Mouse (Mus musculus): ENCODE measurements around the gene Ppp4c. TPM values are rescaled to one million over a fixed set of nuclear protein-coding genes. Genes with fewer than 3 reads are reported as not detected.

Gene Ppp4c
- polyA plus RNA-seq (2016; fragmentation: Nextera tagmentation; extraction: Ambion mirVana): 293 and 310 TPM in 2 replicates

DNA sequence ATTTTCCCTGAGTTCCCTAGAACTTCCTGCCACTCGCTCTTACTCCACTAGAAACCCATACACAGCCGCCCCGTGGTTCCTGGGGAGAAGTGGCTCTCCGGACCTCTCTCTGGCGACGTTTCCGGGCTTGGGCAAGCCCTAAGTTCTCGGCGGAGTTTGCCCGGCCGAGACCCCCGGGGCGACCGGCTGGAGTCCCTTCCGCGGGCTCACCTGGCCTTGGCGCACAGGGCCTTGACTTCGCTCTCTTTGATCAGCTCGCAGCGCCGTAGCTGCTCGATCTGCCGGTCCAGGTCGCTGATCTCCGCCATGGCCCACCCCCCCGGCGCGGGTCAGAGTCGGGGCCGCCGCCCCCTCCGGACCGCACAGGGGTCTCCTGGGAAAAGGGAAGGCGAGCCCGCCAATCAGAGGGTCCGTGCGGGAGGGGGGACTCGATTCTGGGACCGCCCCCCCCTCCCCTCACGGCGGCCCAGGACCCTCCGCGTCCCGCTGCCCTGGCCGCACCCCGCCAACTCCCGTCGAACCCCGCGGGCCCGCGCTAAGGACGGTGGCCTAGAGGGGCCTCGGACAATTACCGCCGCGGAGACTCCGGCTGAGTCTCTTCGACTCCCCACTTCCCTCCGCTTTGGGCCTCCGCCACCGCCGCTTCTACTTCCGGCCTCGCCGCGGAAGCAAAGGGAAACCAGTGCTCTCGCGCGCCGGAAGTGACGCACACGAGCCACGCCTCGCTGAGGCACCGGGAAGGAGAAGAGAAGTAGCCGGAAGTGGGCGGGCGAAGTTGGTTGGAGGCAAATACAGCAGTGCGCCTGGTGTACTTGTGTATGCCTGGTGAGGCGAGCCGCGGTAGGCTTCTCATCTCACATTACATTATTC, at the start of gene Ppp4c:
Ppp4c (minus strand) TSS at position 646 of the 870 bp plus-strand sequence.
- Histone ChIP-seq H3K36me3 (peaks cover 56% of the 10 kb centered on the region), H3K27me3 (replicated peaks) (no peaks in the 10 kb centered on the region), H3K27ac (peak within 1 kb of the TSS; percentile 69), H3K9me3 (no peaks in the 10 kb centered on the region), H3K4me1 (peaks cover 38% of the 10 kb centered on the region), H3K4me2 (replicated peaks) (peak within 1 kb of the TSS; percentile 81), H3K9ac (peak within 1 kb of the TSS; percentile 93), H3K4me3 (peak within 1 kb of the TSS; percentile 97)
- ATAC-seq (ENCODE audit: low FRiP score, low read depth): peak; percentile 93
- under 1% methylated on average over 82 of the region's 83 CpGs for WGBS

DNA sequence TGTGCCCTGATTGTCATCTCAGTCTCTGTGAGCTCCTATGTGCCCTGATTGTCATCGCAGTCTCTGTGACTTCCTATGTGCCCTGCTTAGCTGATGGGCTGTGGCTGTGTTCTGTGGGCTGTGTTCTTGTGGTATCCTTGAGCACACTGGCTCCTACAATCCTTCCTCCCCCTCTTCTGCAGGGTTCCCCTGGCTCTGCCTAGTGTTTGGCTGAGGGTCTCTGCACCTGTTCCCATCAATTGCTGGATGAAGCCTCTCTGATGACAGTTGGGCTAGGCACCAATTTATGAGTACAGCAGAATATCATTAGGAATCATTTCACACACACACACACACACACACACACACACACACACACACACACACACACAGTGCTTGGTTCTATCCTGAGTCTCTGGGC, 41.0 kb upstream of the Ppp4c start:
- WGBS: 96% methylated on average over 1 of the region's 1 CpGs
- Histone ChIP-seq H3K27me3 (replicated peaks) (0 out of 2 replicates have a peak, but pooled peaks cover 7% of the 10 kb centered on the region), H3K36me3 (peaks cover 7% of the 10 kb centered on the region; the same call in 1 of the 2 replicates), H3K9ac (no peak overlapping the region), H3K4me2 (replicated peaks) (no peak overlapping the region), H3K9me3 (no peaks in the 10 kb centered on the region), H3K4me3 (no peak overlapping the region), H3K4me1 (peaks cover 12% of the 10 kb centered on the region), H3K27ac (no peak overlapping the region)
- no peak for ATAC-seq (ENCODE audit: low FRiP score, low read depth)

DNA sequence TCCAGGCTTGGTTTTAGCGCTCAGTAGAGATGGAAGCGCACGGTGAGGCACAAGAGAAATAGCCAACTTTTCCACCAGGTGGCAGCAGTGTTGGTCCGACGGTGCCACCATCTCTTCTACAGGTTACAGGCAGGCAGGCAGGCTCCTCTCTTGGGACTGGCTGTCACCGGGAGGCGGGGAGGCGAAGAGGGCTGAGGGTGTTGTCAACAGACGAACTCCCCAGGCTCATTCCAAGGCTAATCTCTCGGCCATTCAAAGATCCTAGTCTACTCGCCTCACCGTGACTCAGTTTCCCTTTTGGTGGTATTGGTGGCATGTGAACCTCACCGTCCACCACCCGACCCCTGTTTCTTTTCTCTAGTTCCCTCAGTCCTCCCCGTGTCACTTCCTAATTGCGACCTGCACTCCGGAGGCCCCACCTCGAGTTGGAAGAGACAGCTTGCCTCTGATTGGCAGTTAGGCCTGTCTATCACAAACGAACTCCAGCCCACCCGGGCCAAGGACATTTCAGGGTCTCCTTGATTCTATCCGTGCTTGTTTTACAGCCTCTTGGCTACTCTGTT, 39.8 kb upstream of the Ppp4c start:
- peak overlapping the region; percentile 60 for H3K4me2 ChIP-seq (replicated peaks)
- H3K27me3 ChIP-seq (replicated peaks): 0 out of 2 replicates have a peak, but pooled peaks cover 7% of the 10 kb centered on the region
- peaks cover 12% of the 10 kb centered on the region for H3K4me1 ChIP-seq
- H3K9ac ChIP-seq: no peak overlapping the region
- ATAC-seq (ENCODE audit: low FRiP score, low read depth): peak; percentile 76
- no peaks in the 10 kb centered on the region for H3K9me3 ChIP-seq
- no peak overlapping the region for H3K27ac ChIP-seq
- under 1% methylated on average over 21 of the region's 21 CpGs for WGBS
- peaks cover 7% of the 10 kb centered on the region; the same call in 1 of the 2 replicates for H3K36me3 ChIP-seq
- H3K4me3 ChIP-seq: peak overlapping the region; percentile 13; the same call in 1 of the 2 replicates

DNA sequence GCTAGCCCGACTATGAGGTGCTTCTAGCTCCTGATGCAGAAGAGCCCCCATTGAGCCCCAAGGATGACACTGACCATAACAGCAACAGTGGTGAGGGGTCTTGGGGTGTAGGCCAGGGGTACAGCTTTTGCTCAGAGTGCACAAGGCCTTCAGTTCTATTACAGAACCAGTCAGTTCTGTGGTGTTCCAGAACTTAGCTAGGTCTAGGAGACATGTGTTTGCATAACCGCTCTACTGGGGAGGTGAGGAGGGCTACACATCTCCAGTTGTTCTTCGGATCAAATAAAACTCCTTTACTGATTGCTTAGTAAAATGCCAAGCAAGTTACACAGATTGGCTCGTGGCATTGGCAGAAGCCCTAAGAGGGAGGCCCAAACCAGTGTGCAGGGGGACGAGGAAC, 39.2 kb upstream of the Ppp4c start, which contains the start of gene 4930451I11Rik:
4930451I11Rik (minus strand) TSS at position 101 of the 400 bp plus-strand sequence.
- peak within 1 kb of the TSS; percentile 13; the same call in 1 of the 2 replicates for H3K4me3 ChIP-seq
- no peak within 1 kb of the TSS for H3K9ac ChIP-seq
- no peak for ATAC-seq (ENCODE audit: low FRiP score, low read depth)
- H3K4me1 ChIP-seq: peaks cover 17% of the 10 kb centered on the region
- WGBS: 62% methylated on average over 5 of the region's 5 CpGs
- no peak within 1 kb of the TSS for H3K27ac ChIP-seq
- peaks cover 7% of the 10 kb centered on the region; the same call in 1 of the 2 replicates for H3K36me3 ChIP-seq
- H3K9me3 ChIP-seq: no peaks in the 10 kb centered on the region
- H3K4me2 ChIP-seq (replicated peaks): peak within 1 kb of the TSS; percentile 60
- 0 out of 2 replicates have a peak, but pooled peaks cover 7% of the 10 kb centered on the region for H3K27me3 ChIP-seq (replicated peaks)

DNA sequence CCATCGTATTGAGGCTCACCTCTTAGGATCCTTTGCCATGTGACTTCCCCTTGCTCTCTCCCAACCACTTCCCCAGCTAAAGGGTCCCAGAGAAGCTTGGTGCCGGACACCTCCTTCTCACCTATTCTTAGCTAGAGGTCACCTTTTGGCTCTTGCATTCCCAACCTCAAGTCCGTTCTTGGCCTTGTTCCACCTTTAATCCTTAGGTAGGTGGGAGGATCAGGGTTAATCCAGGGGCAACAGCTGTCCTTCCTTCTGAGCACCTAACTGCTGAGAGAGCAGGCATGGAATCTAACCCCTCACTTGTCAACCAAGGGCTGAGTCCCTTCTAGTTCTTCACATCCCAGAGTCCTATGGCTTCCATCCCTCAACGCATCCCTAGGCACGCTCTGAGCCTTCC, 33.7 kb upstream of the Ppp4c start:
- Histone ChIP-seq H3K4me1 (peaks cover 44% of the 10 kb centered on the region), H3K4me3 (no peak overlapping the region), H3K27ac (no peak overlapping the region), H3K36me3 (peaks cover 7% of the 10 kb centered on the region; the same call in 1 of the 2 replicates), H3K9me3 (no peaks in the 10 kb centered on the region), H3K27me3 (replicated peaks) (peaks cover 17% of the 10 kb centered on the region; the same call in 1 of the 2 replicates), H3K9ac (no peak overlapping the region), H3K4me2 (replicated peaks) (peak overlapping the region; percentile 73)
- 80% methylated on average over 5 of the region's 5 CpGs for WGBS
- ATAC-seq (ENCODE audit: low FRiP score, low read depth): no peak

DNA sequence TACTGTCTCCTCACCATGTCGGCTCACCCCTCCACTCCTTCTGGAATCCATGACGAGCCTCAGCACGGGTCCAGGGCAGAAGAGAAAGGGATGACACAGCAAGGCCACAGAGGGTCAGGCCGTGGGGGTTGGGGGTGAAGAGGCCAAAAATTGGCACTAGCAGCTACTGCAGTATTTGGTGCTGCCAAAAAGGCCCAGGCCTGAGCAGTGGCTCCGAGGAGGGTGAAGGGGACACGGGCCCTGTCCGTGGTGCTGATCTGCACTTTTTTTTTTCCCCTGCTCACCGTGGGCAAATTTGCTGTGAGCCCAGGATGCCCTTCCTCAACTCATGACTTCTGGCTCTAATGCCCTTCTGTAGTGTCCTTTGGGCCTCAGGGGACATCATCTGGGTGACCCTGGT, 33.1 kb upstream of the Ppp4c start:
- H3K9ac ChIP-seq: 0 out of 2 replicates have a peak overlapping the region, but pooled peaks have one; percentile 33
- H3K9me3 ChIP-seq: no peaks in the 10 kb centered on the region
- H3K27me3 ChIP-seq (replicated peaks): peaks cover 17% of the 10 kb centered on the region; the same call in 1 of the 2 replicates
- peak overlapping the region; percentile 73 for H3K4me2 ChIP-seq (replicated peaks)
- H3K4me3 ChIP-seq: no peak overlapping the region; the same call in 1 of the 2 replicates
- H3K27ac ChIP-seq: no peak overlapping the region
- H3K4me1 ChIP-seq: peaks cover 44% of the 10 kb centered on the region
- WGBS: 26% methylated on average over 8 of the region's 8 CpGs
- H3K36me3 ChIP-seq: peaks cover 7% of the 10 kb centered on the region; the same call in 1 of the 2 replicates
- ATAC-seq (ENCODE audit: low FRiP score, low read depth): no peak

DNA sequence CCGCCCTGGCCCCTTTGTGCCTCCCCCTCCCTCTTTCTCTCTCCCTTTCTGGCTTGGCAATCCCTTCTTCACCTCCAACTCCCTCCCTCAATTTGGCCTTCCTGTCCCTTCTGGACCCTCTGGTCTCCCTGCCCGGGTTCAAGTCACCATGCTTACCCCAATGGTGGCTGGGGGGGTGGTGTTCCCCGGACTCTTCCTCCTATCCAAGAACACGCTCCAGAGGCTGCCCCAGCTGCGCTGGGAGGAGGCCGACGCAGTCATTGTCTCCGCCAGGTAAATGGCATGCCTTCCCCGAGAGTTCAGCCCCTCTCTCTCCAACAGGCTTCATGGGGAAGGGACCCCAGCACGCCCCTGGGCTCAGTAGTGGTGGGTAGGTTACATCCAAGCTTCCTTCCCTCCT, 31.6 kb upstream of the Ppp4c start:
- no peak for ATAC-seq (ENCODE audit: low FRiP score, low read depth)
- Histone ChIP-seq H3K4me1 (peaks cover 36% of the 10 kb centered on the region), H3K9ac (peak overlapping the region; percentile 82)

DNA sequence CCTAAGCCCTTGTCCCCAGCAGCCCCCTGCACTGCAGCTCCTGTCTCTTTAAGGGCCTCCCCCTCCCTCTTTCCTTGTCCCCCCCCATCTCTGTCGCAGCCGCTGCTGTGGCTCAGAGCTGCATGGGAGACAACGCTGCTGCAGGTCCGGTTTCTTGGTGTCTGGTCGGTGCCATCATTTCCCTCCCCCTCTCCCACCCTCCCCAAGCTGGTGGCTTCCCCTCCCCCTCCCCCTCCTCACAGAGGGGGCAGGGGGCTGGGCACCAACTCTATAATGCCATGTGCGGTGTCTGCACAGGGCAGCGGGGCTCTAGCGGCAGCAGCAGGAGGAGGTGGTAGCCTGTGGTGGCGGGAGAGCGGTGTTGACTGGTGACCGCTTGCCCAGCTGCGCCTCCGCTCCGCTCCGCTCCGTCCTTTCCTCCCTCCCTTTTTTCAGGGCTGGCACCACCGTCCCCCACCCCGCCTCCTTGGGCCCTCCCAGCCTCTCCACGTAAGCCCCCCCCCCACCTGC, 31.0 kb upstream of the Ppp4c start:
- peak overlapping the region; percentile 67; the same call in 1 of the 2 replicates for H3K27ac ChIP-seq
- H3K9ac ChIP-seq: peak overlapping the region; percentile 82
- ATAC-seq (ENCODE audit: low FRiP score, low read depth): peak; percentile 67
- H3K4me1 ChIP-seq: peaks cover 36% of the 10 kb centered on the region
- peak overlapping the region; percentile 59 for H3K4me3 ChIP-seq
- H3K9me3 ChIP-seq: no peaks in the 10 kb centered on the region
- under 1% methylated on average over 17 of the region's 19 CpGs for WGBS
- H3K36me3 ChIP-seq: no peaks in the 10 kb centered on the region
- H3K27me3 ChIP-seq (replicated peaks): peaks cover 9% of the 10 kb centered on the region; the same call in 1 of the 2 replicates
- H3K4me2 ChIP-seq (replicated peaks): peak overlapping the region; percentile 73

More for the DNA sequence above, 31.6 kb upstream of the Ppp4c start:
- Histone ChIP-seq H3K27me3 (replicated peaks) (peaks cover 13% of the 10 kb centered on the region; the same call in 1 of the 2 replicates), H3K9me3 (no peaks in the 10 kb centered on the region), H3K4me3 (peak overlapping the region; percentile 59), H3K27ac (peak overlapping the region; percentile 21; the same call in 1 of the 2 replicates), H3K4me2 (replicated peaks) (peak overlapping the region; percentile 73), H3K36me3 (peaks cover 5% of the 10 kb centered on the region; the same call in 1 of the 2 replicates)
- WGBS: 13% methylated on average over 10 of the region's 10 CpGs

DNA sequence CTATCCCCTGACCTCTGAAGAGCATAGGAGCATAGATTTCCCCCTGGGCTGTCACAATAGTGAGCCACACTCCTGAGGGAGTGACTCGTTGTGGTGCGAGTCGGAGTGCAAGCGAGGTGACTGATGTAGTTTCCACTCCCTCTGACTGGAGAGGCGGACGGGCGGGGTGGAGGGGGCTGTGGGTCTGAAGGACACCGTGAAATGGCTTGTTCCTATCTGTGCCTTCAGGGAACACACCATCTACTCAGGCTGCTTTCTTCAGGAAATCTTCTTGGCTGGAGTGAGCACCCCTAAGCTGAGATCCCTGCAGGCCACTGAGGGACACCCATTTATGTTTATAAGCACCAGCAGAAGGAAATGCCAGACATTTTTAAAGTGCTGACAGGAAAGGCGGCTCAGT, 30.4 kb upstream of the Ppp4c start:
- Histone ChIP-seq H3K36me3 (no peaks in the 10 kb centered on the region), H3K27me3 (replicated peaks) (peaks cover 9% of the 10 kb centered on the region; the same call in 1 of the 2 replicates), H3K4me3 (peak overlapping the region; percentile 59), H3K4me1 (peaks cover 36% of the 10 kb centered on the region), H3K9me3 (no peaks in the 10 kb centered on the region), H3K27ac (peak overlapping the region; percentile 37; the same call in 1 of the 2 replicates), H3K4me2 (replicated peaks) (peak overlapping the region; percentile 73), H3K9ac (peak overlapping the region; percentile 82)
- WGBS: 13% methylated on average over 9 of the region's 9 CpGs
- peak; percentile 27; the same call in 1 of the 2 replicates for ATAC-seq (ENCODE audit: low FRiP score, low read depth)

- no peaks in the 10 kb centered on the region for H3K9me3 ChIP-seq
- H3K27me3 ChIP-seq (replicated peaks): peaks cover 9% of the 10 kb centered on the region; the same call in 1 of the 2 replicates
- 0 out of 2 replicates have a peak overlapping the region, but pooled peaks have one; percentile 37 for H3K27ac ChIP-seq
- H3K4me3 ChIP-seq: 0 out of 2 replicates have a peak overlapping the region, but pooled peaks have one; percentile 59
- no peaks in the 10 kb centered on the region for H3K36me3 ChIP-seq
- peaks cover 35% of the 10 kb centered on the region for H3K4me1 ChIP-seq
- WGBS: 24% methylated on average over 7 of the region's 7 CpGs
- peak overlapping the region; percentile 82; the same call in 1 of the 2 replicates for H3K9ac ChIP-seq
- ATAC-seq (ENCODE audit: low FRiP score, low read depth): peak; percentile 14; the same call in 1 of the 2 replicates
- H3K4me2 ChIP-seq (replicated peaks): peak overlapping the region; percentile 73
Measured at GRCm38 (mm10) chr7:126821835-126822511, 29.7 kb upstream of the Ppp4c start.

DNA sequence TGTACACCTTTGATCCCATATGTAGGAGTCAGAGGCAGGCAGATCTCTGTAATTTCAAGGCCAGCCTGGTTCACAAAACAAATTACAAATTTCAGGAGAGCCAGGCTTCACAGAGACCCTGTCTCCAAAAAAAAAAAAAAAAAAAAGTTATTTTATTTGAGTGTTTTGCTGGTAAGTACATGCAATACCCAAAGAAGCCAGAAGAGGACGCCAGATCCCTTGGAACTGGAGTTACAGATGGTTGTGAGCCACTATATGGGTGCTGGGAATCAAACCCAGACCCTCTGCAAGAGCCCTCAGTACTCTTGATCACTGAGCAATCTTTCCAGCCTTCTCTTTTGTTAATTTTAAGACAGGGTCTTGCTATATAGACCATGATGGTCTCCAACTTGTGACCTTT, 26.5 kb upstream of the Ppp4c start:
- peaks cover 14% of the 10 kb centered on the region; the same call in 1 of the 2 replicates for H3K4me1 ChIP-seq
- no peak overlapping the region for H3K4me2 ChIP-seq (replicated peaks)
- WGBS: 47% methylated on average over 1 of the region's 1 CpGs
- no peaks in the 10 kb centered on the region for H3K36me3 ChIP-seq
- H3K9ac ChIP-seq: no peak overlapping the region
- no peaks in the 10 kb centered on the region for H3K9me3 ChIP-seq
- peaks cover 4% of the 10 kb centered on the region; the same call in 1 of the 2 replicates for H3K27me3 ChIP-seq (replicated peaks)
- ATAC-seq (ENCODE audit: low FRiP score, low read depth): no peak
- H3K27ac ChIP-seq: no peak overlapping the region
- H3K4me3 ChIP-seq: no peak overlapping the region

Data from neural tube, embryonic 12.5 days (tissue).